Mouse (Mus musculus): Measurements from ENCODE around the gene Sphkap.

Gene Sphkap

GRCm38 (mm10) chr1:83297137-83298076 is 110.6 kb downstream of the Sphkap start:
- DNase-seq (ENCODE audit: low read depth, low spot score) = no peak

- DNase-seq (ENCODE audit: low read depth, low spot score) = no peak
Observed at GRCm38 (mm10) chr1:83285866-83286265, 122.1 kb downstream of the Sphkap start.

- no peak for DNase-seq (ENCODE audit: low read depth, low spot score)
Observed at GRCm38 (mm10) chr1:83277044-83277443, 131.0 kb downstream of the Sphkap start.

GRCm38 (mm10) chr1:83276637-83277036 is 131.4 kb downstream of the Sphkap start:
- no peak for DNase-seq (ENCODE audit: low read depth, low spot score)

GRCm38 (mm10) chr1:83251746-83252145 is 156.3 kb downstream of the Sphkap start:
- no peak for DNase-seq (ENCODE audit: low read depth, low spot score)

- DNase-seq (ENCODE audit: low read depth, low spot score) = no peak
Observed at GRCm38 (mm10) chr1:83248235-83248746, 159.7 kb downstream of the Sphkap start.

GRCm38 (mm10) chr1:83227946-83228345 is 180.1 kb downstream of the Sphkap start:
- no peak for DNase-seq (ENCODE audit: low read depth, low spot score)

GRCm38 (mm10) chr1:83224423-83224960 is 183.5 kb downstream of the Sphkap start:
- no peak for DNase-seq (ENCODE audit: low read depth, low spot score)

- no peak for DNase-seq (ENCODE audit: low read depth, low spot score)
Observed at GRCm38 (mm10) chr1:83223072-83223471, 184.9 kb downstream of the Sphkap start.

GRCm38 (mm10) chr1:83218260-83218659 is 189.7 kb downstream of the Sphkap start:
- DNase-seq (ENCODE audit: low read depth, low spot score) = no peak

GRCm38 (mm10) chr1:83209981-83210380 is 198.0 kb downstream of the Sphkap start:
- DNase-seq (ENCODE audit: low read depth, low spot score) = no peak

Data from WW6 (cell line).